Mouse (Mus musculus) ES-E14 (cell line): Measurements from ENCODE around the gene Bmpr2. TPM values are rescaled to one million over a fixed set of nuclear protein-coding genes. Genes with fewer than 3 reads are reported as not detected.

Experiments
- DNase-seq: peaks from one replicate; pipeline ENCODE4 v3.0.0-alpha.2; 2013; ENCODE audit warnings: low read depth, low spot score
- H3K27ac ChIP-seq: 2 replicates; pipeline ENCODE4 v1.5.1; 2012; ENCODE audit warnings: low read depth, mild to moderate bottlenecking, low read length, moderate library complexity, mixed read lengths; ENCODE audit not compliant: poor library complexity, insufficient read depth, severe bottlenecking
- H3K36me3 ChIP-seq: 2 replicates; pipeline ENCODE4 v1.6.1; 2012; ENCODE audit warnings: mild to moderate bottlenecking, low read length, moderate library complexity, mixed read lengths; ENCODE audit not compliant: control insufficient read depth, poor library complexity, insufficient read depth, severe bottlenecking
- H3K4me1 ChIP-seq, 2 experiments: fragments of 150-350 bp in 1 of 2; sonication (generic) in 1 of 2; 2 replicates each; pipeline ENCODE4 v1.6.1; 2012; ENCODE audit warnings: low read length in 2 of 2, mild to moderate bottlenecking in 1 of 2, mixed read lengths in 1 of 2; ENCODE audit not compliant: control insufficient read depth in 2 of 2, insufficient read depth in 2 of 2, poor library complexity in 1 of 2
- H3K4me3 ChIP-seq, 2 experiments: fragments of 150-350 bp in 1 of 2; sonication (generic) in 1 of 2; 2 replicates each; pipeline ENCODE4 v1.5.1; 2012; ENCODE audit warnings: low read length in 2 of 2, low read depth in 1 of 2, mild to moderate bottlenecking in 1 of 2, mixed read lengths in 1 of 2; ENCODE audit not compliant: insufficient read depth in 1 of 2, poor library complexity in 1 of 2, severe bottlenecking in 1 of 2
- H3K9ac ChIP-seq: 2 replicates; pipeline ENCODE4 v1.6.1; 2012; ENCODE audit warnings: low read depth, mild to moderate bottlenecking, low read length, mixed read lengths; ENCODE audit not compliant: poor library complexity, insufficient read depth, severe bottlenecking
- H3K9me3 ChIP-seq: fragments of 150-350 bp; sonication (generic); 2 replicates; pipeline ENCODE4 v1.6.1; 2012; ENCODE audit warnings: low read depth, mild to moderate bottlenecking, low read length; ENCODE audit not compliant: control insufficient read depth, insufficient read depth
- CHD2 ChIP-seq: IDR thresholded peaks from 2 replicates; pipeline ENCODE4 v1.6.1; 2014; ENCODE audit warnings: mild to moderate bottlenecking, low read depth, low read length, inconsistent platforms
- HCFC1 ChIP-seq: IDR thresholded peaks from 2 replicates; pipeline ENCODE4 v1.6.1; 2012; ENCODE audit warnings: low read length, inconsistent platforms, borderline replicate concordance; ENCODE audit not compliant: insufficient read depth
- MAFK ChIP-seq: IDR thresholded peaks from 2 replicates; pipeline ENCODE4 v1.6.1; 2014; ENCODE audit warnings: mild to moderate bottlenecking, low read depth, low read length, inconsistent platforms; ENCODE audit not compliant: insufficient read depth
- ZC3H11A ChIP-seq: IDR thresholded peaks from 2 replicates; pipeline ENCODE4 v1.6.1; 2012; ENCODE audit warnings: low read depth, mild to moderate bottlenecking, inconsistent platforms, low read length, borderline replicate concordance
- ZNF384 ChIP-seq: IDR thresholded peaks from 2 replicates; pipeline ENCODE4 v1.6.1; 2012; ENCODE audit warnings: low read depth, low read length, inconsistent platforms
- in situ Hi-C, 2 experiments: fragments of 600-800 bp; cut with MboI; formaldehyde crosslinking; loops; one replicate each; pipeline ENCODE4 v1.15.1; 2025; ENCODE audit warnings: low sequenced_read_pairs in 2 of 2, inconsistent platforms in 1 of 2; ENCODE audit not compliant: unreplicated experiment in 2 of 2
- total RNA-seq: library from RNA; depleted of rRNA; stranded (reverse); fragments of 300-350 nt; gene quantifications from 2 replicates; pipeline ENCODE4 v1.2.3, GENCODE M21; 2012; rRNA removed

The Bmpr2 gene
- total RNA-seq = 11.9 and 17.0 TPM in 2 replicates

- Histone ChIP-seq H3K9ac (peak within 1 kb of the TSS; percentile 88), H3K27ac (peak within 1 kb of the TSS; percentile 45), H3K9me3 (no peaks in the 10 kb centered on the region), H3K4me3 (peak within 1 kb of the TSS; percentile 78 to 98), H3K4me1 (peaks cover 0 to 4% of the 10 kb centered on the region in 2 experiments; a peak in 1 of 4 replicates), H3K36me3 (no peaks in the 10 kb centered on the region)
- DNase-seq = peak; percentile 60
- in situ Hi-C loops = no loop called here
- no peak for TF ChIP-seq HCFC1
- no peak for TF ChIP-seq ZC3H11A
- TF ChIP-seq ZNF384 = no peak
- TF ChIP-seq CHD2 = no peak; the same call in 1 of the 2 replicates
- no peak for TF ChIP-seq MAFK
These were observed at the start of gene Bmpr2 for GRCm38 (mm10) chr1:59763164-59763768. Bmpr2 (plus strand) TSS chr1:59763400.

- no peak overlapping the region for H3K9ac ChIP-seq
- no peak overlapping the region for H3K27ac ChIP-seq
- peak; percentile 27 for DNase-seq
- TF ChIP-seq ZNF384 (peak; percentile 31; the same call in 1 of the 2 replicates), CHD2 (no peak)
- in situ Hi-C loops = loop anchor here in 1 of 2 experiments (25.0 kb wide), 1 partner anchor 1308 kb away; the partner anchor contains the start of gene Clk1
- no peak overlapping the region for H3K4me3 ChIP-seq
- no peaks in the 10 kb centered on the region for H3K9me3 ChIP-seq
- no peaks in the 10 kb centered on the region for H3K4me1 ChIP-seq
- H3K36me3 ChIP-seq = peaks cover 14% of the 10 kb centered on the region
These were observed 43.3 kb upstream of the Bmpr2 start for GRCm38 (mm10) chr1:59719900-59720299.

GRCm38 (mm10) chr1:59725661-59726060 lies 37.5 kb upstream of the Bmpr2 start:
- H3K9ac ChIP-seq = no peak overlapping the region
- no peaks in the 10 kb centered on the region for H3K9me3 ChIP-seq
- H3K27ac ChIP-seq = no peak overlapping the region
- in situ Hi-C loops = no loop called here
- no peaks in the 10 kb centered on the region for H3K36me3 ChIP-seq
- TF ChIP-seq HCFC1 (no peak), ZC3H11A (no peak), MAFK (no peak), CHD2 (no peak), ZNF384 (no peak)
- peaks cover 2 to 7% of the 10 kb centered on the region in 2 experiments; a peak in 3 of 4 replicates for H3K4me1 ChIP-seq
- DNase-seq = no peak
- H3K4me3 ChIP-seq = no peak overlapping the region

GRCm38 (mm10) chr1:59730106-59730505 lies 33.1 kb upstream of the Bmpr2 start:
- Histone ChIP-seq H3K9ac (no peak overlapping the region), H3K36me3 (no peaks in the 10 kb centered on the region), H3K4me1 (peaks cover 2 to 10% of the 10 kb centered on the region in 2 experiments; a peak in 3 of 4 replicates), H3K27ac (no peak overlapping the region), H3K9me3 (no peaks in the 10 kb centered on the region), H3K4me3 (no peak overlapping the region)
- no peak for TF ChIP-seq ZNF384
- TF ChIP-seq MAFK = no peak
- TF ChIP-seq CHD2 = no peak
- TF ChIP-seq ZC3H11A = no peak
- TF ChIP-seq HCFC1 = no peak
- no peak for DNase-seq
- in situ Hi-C loops = no loop called here

- in situ Hi-C loops = no loop called here
- Histone ChIP-seq H3K9me3 (no peaks in the 10 kb centered on the region), H3K9ac (no peak overlapping the region), H3K4me1 (peaks cover 0 to 10% of the 10 kb centered on the region in 2 experiments; a peak in 2 of 4 replicates), H3K36me3 (no peaks in the 10 kb centered on the region), H3K27ac (no peak overlapping the region), H3K4me3 (no peak overlapping the region)
- TF ChIP-seq CHD2 (no peak), HCFC1 (no peak), ZNF384 (no peak), ZC3H11A (no peak)
- DNase-seq = no peak
These were observed 32.5 kb upstream of the Bmpr2 start for GRCm38 (mm10) chr1:59730737-59731136.
